Mouse (Mus musculus) testis, adult 2 months (tissue): ENCODE measurements around the gene Ifit1bl2.

ENCODE experiments used
- CTCF ChIP-seq: fragments of 200-500 bp; IDR thresholded peaks from 2 replicates; pipeline ENCODE4 v1.5.1; 2012; ENCODE audit warnings: low read depth, mild to moderate bottlenecking, inconsistent platforms, low read length, moderate library complexity; ENCODE audit not compliant: control insufficient read depth, insufficient read depth, insufficient replicate concordance
- POLR2A ChIP-seq: fragments of 200-500 bp; IDR thresholded peaks from 2 replicates; pipeline ENCODE4 v1.6.1; 2012; ENCODE audit warnings: low read depth, mild to moderate bottlenecking, inconsistent platforms, low read length, moderate library complexity; ENCODE audit not compliant: control insufficient read depth

GRCm38 (mm10) chr19:34571080-34571479 lies 69.5 kb downstream of the Ifit1bl2 start:
- TF ChIP-seq POLR2A = no peak
- TF ChIP-seq CTCF = no peak
